Mouse (Mus musculus): ENCODE measurements around the gene Rsrc1.

Rsrc1 gene

DNA sequence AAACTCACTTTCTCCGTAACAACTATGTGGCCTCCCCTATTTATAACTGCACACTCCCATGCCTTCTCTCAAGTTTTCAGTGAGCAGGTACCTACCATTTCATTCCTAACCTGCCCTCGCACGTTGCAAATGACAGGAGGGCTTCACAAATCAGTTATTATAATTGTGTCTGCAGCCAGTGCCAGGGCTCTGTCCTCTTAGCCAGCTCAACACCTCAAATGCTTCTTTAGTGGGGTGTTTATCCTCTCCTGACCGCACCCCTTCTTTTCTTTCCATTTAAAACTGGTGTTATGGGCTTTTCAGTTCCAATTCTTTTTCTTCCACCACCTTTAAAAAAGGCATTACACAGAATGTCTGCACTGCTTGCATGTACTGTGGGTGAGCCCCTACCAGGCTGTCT, 391.0 kb downstream of the Rsrc1 start:
- no peak for DNase-seq (ENCODE audit: low spot score)

DNA sequence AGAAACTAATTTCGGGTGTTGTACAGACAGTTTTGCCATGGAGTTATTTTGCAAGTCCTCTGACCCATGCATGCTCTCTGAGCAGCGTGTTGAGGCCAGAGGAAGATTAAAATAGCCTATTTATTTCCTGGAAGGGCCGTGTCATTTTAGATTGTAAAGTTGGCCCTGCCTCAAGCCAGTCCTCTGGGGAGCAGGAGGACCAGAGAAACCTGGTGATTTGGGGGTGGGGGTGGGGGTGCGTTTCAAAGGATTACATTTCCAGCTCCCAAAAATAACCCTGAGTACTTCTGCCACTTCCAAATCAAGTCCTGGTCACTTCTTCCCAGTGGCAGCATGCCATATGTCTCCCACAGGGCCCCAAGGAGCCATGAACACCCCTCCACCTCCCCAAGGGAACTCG, 391.6 kb downstream of the Rsrc1 start:
- DNase-seq (ENCODE audit: low spot score) = peak; percentile 72

DNA sequence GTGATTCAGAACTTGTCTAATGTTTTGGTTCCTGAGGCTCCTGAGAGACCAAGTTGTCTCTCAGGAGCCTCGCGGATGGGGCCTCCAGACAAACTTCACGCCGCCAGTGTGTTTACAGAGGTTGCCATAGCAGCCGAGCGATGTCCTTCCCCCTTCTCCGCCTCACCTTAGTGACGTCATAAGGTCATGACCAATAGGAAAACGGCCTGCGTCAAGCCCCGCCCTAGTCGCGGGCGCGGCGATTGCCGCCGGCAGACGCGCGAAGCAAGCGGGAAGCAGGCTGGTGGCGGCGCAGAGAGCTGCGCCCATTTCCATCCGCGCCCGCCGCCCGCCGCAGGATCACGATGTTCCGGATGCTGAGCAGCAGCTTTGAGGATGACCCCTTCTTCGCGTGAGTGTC, 392.7 kb downstream of the Rsrc1 start, which contains the start of gene Mlf1:
TSS of gene Mlf1 (plus strand) at position 226 of the 400 bp plus-strand sequence.
- peak; percentile 86 for DNase-seq (ENCODE audit: low spot score)

DNA sequence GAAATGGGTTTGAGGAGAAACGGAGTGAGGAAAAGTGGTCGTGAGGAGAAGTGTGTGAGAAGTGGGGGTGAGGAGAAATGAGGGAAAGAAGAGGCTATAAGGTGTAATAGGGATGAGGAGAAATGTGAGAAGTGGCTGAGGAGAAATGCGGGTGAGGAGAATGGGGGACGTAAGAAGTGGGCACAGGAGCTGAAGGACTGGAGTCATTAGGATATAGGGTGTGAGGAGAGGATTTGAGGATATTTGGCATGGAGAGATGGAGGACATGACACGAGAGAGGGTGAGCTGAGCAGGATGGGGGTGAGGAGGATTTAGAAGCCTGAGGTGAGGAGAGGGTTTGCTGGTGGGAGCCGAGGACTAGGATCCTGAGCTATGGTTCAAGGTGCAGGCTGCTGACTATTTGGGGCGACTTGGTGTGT, 393.2 kb downstream of the Rsrc1 start:
- DNase-seq (ENCODE audit: low spot score) = no peak

DNA sequence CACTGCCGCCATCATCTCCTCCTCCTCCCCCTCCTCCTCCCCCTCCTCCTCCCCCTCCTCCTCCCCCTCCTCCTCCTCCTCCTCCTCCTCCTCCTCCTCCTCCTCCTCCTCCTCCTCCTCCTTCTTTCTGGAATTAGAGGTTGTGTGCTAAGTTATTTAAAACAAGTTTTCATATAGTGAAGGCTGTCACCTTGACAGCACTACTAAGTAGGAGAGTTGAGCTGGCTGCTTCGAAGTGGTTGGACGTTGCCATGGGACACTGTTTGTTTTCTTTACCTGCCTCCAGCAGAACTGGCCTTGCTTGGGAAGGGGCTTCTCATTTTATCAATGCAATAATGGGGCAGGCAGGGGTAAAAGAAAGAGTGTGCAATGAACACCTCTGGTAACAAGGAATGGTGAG, 393.9 kb downstream of the Rsrc1 start, which contains the start of gene Gm17402:
TSS of gene Gm17402 (minus strand) at position 101 of the 400 bp plus-strand sequence.
- DNase-seq (ENCODE audit: low spot score) = no peak

DNA sequence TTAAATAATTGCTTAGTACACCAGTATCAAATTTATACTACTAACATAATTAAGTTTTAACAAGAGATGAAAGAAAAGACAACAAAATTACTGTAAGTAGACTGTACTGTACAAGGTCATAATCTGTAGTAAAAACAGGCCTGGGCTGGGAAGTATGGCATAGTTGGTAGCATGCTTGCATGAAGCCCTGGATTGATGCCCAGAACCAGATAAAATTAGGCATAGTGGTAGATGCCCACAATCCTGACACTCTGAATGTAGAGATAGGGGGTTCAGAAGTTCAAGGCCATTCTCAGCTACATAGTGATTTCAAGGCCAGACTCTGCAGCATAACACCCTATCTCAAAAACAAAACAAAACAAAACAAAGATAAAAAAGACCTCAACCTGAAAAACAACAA, 397.0 kb downstream of the Rsrc1 start:
- DNase-seq (ENCODE audit: low spot score) = peak; percentile 11

All from adipocyte (in vitro differentiated cells).